Mouse (Mus musculus) CH12.LX (cell line): ENCODE measurements around the gene Cib2. TPM values are rescaled to one million over a fixed set of nuclear protein-coding genes. Genes with fewer than 3 reads are reported as not detected.

ENCODE experiments used
- DNase-seq: peaks from one replicate; pipeline ENCODE4 v3.0.0-alpha.2; 2013; ENCODE audit errors: extremely low read depth
- H3K27ac ChIP-seq: 2 replicates; pipeline ENCODE4 v1.5.1; 2012; ENCODE audit warnings: low read depth, mild to moderate bottlenecking, control low read depth, moderate library complexity; ENCODE audit not compliant: insufficient read depth
- H3K27me3 ChIP-seq: replicated peaks from 2 replicates; pipeline ENCODE3; 2012; ENCODE audit warnings: inconsistent platforms
- H3K36me3 ChIP-seq, 2 experiments: replicated peaks in 1 of 2; 2 replicates each; pipeline versions ENCODE3 to v1.6.1; 2012; ENCODE audit warnings: inconsistent platforms in 1 of 2, low read length in 1 of 2, mild to moderate bottlenecking in 1 of 2, mixed read lengths in 1 of 2, moderate library complexity in 1 of 2; ENCODE audit not compliant: control insufficient read depth in 1 of 2, insufficient read depth in 1 of 2
- H3K4me1 ChIP-seq, 2 experiments: 2 replicates each; pipeline ENCODE4 v1.6.1; 2012; ENCODE audit warnings: inconsistent platforms in 1 of 2, moderate library complexity in 1 of 2; ENCODE audit not compliant: insufficient read depth in 2 of 2, control insufficient read depth in 1 of 2
- H3K4me2 ChIP-seq: 2 replicates; pipeline ENCODE4 v1.6.1; 2012; ENCODE audit warnings: low read depth, mild to moderate bottlenecking, control low read depth; ENCODE audit not compliant: poor library complexity, insufficient read depth, severe bottlenecking
- H3K4me3 ChIP-seq, 3 experiments: fragments of 150-350 bp in 1 of 3; sonication (generic) in 1 of 3; replicated peaks in 1 of 3; 2 replicates each; pipeline versions ENCODE3 to v1.5.1; 2011 to 2012; ENCODE audit warnings: low read depth in 2 of 3, low read length in 2 of 3, mild to moderate bottlenecking in 2 of 3, moderate library complexity in 2 of 3, control low read depth in 1 of 3, improper control_type of control experiment in 1 of 3, inconsistent platforms in 1 of 3, mixed read lengths in 1 of 3; ENCODE audit not compliant: poor library complexity in 1 of 3
- H3K79me2 ChIP-seq: replicated peaks from 2 replicates; pipeline ENCODE4 v1.6.1; 2012; ENCODE audit warnings: mild to moderate bottlenecking, moderate library complexity; ENCODE audit not compliant: control insufficient read depth, poor library complexity, insufficient read depth, severe bottlenecking; ENCODE audit errors: extremely low read depth
- H3K9ac ChIP-seq: 2 replicates; pipeline ENCODE4 v1.6.1; 2012; ENCODE audit warnings: low read depth, mild to moderate bottlenecking, control low read depth, moderate library complexity; ENCODE audit not compliant: insufficient read depth
- H3K9me3 ChIP-seq: replicated peaks from 2 replicates; pipeline ENCODE3; 2012; ENCODE audit warnings: low read length, inconsistent platforms, mixed read lengths
- CHD1 ChIP-seq: IDR thresholded peaks from 2 replicates; pipeline ENCODE4 v1.6.1; 2012; ENCODE audit warnings: low read depth, low read length, improper control_type of control experiment, inconsistent platforms
- CTCF ChIP-seq, 2 experiments: IDR thresholded peaks in 1 of 2; conservative IDR thresholded peaks in 1 of 2; 2 replicates each; pipeline ENCODE4 v1.5.1; 2011 to 2012; ENCODE audit warnings: low read depth in 2 of 2, low read length in 2 of 2, improper control_type of control experiment in 1 of 2, inconsistent platforms in 1 of 2, mild to moderate bottlenecking in 1 of 2, moderate library complexity in 1 of 2
- ELF1 ChIP-seq: IDR thresholded peaks from 2 replicates; pipeline ENCODE4 v1.6.1; 2014; ENCODE audit warnings: low read depth, mild to moderate bottlenecking, inconsistent platforms, low read length, improper control_type of control experiment
- ETS1 ChIP-seq: conservative IDR thresholded peaks from 2 replicates; pipeline ENCODE4 v1.6.1; 2012; ENCODE audit warnings: low read depth, mild to moderate bottlenecking, inconsistent platforms, low read length, improper control_type of control experiment, moderate library complexity
- GABPA ChIP-seq: IDR thresholded peaks from 2 replicates; pipeline ENCODE4 v1.6.1; 2012; ENCODE audit warnings: low read depth, low read length, improper control_type of control experiment, inconsistent platforms; ENCODE audit not compliant: insufficient replicate concordance
- HCFC1 ChIP-seq: IDR thresholded peaks from 2 replicates; pipeline ENCODE4 v1.6.1; 2012; ENCODE audit warnings: low read depth, mild to moderate bottlenecking, inconsistent platforms, low read length, improper control_type of control experiment
- JUND ChIP-seq: conservative IDR thresholded peaks from 2 replicates; pipeline ENCODE4 v1.6.1; 2011; ENCODE audit warnings: low read depth, low read length, improper control_type of control experiment
- KAT2A ChIP-seq: IDR thresholded peaks from 2 replicates; pipeline ENCODE4 v1.6.1; 2012; ENCODE audit warnings: low read length, improper control_type of control experiment, inconsistent platforms; ENCODE audit not compliant: insufficient replicate concordance
- MAZ ChIP-seq: IDR thresholded peaks from 2 replicates; pipeline ENCODE4 v1.6.1; 2012; ENCODE audit warnings: low read depth, mild to moderate bottlenecking, inconsistent platforms, low read length, improper control_type of control experiment, moderate library complexity
- MXI1 ChIP-seq: IDR thresholded peaks from 2 replicates; pipeline ENCODE4 v1.6.1; 2011; ENCODE audit warnings: mild to moderate bottlenecking, low read depth, low read length, improper control_type of control experiment
- MYC ChIP-seq: IDR thresholded peaks from 2 replicates; pipeline ENCODE4 v1.6.1; 2011; ENCODE audit warnings: low read depth, mild to moderate bottlenecking, improper control_type of control experiment, low read length
- PAX5 ChIP-seq: IDR thresholded peaks from 2 replicates; pipeline ENCODE4 v1.6.1; 2012; ENCODE audit warnings: low read length, inconsistent platforms, mixed read lengths
- POLR2A ChIP-seq: IDR thresholded peaks from 2 replicates; pipeline ENCODE4 v1.6.1; 2011; ENCODE audit warnings: low read depth, mild to moderate bottlenecking, improper control_type of control experiment, low read length
- RAD21 ChIP-seq: IDR thresholded peaks from 2 replicates; pipeline ENCODE4 v1.6.1; 2011; ENCODE audit warnings: low read depth, mild to moderate bottlenecking, low read length, improper control_type of control experiment, moderate library complexity
- SMC3 ChIP-seq: IDR thresholded peaks from 2 replicates; pipeline ENCODE4 v1.6.1; 2011; ENCODE audit warnings: low read depth, low read length, improper control_type of control experiment
- USF1 ChIP-seq: IDR thresholded peaks from 2 replicates; pipeline ENCODE4 v1.6.1; 2014; ENCODE audit warnings: low read depth, mild to moderate bottlenecking, inconsistent platforms, low read length, improper control_type of control experiment
- ZC3H11A ChIP-seq: IDR thresholded peaks from 2 replicates; pipeline ENCODE4 v1.6.1; 2012; ENCODE audit warnings: low read depth, mild to moderate bottlenecking, inconsistent platforms, low read length, improper control_type of control experiment
- ZNF384 ChIP-seq: IDR thresholded peaks from 2 replicates; pipeline ENCODE4 v1.6.1; 2012; ENCODE audit warnings: low read depth, low read length, improper control_type of control experiment, inconsistent platforms
- dilution Hi-C: fragments of 300-500 bp; cut with MboI; formaldehyde crosslinking; loops from 2 replicates; pipeline ENCODE4 v1.14.3; 2020; ENCODE audit warnings: low sequenced_read_pairs; ENCODE audit not compliant: extremely low pct_unique_long_range_greater_than_20kb, extremely low pct_ligation_motif_present
- in situ Hi-C: fragments of 300-500 bp; cut with MboI; formaldehyde crosslinking; loops from 3 replicates; pipeline ENCODE4 v1.14.3; 2019; ENCODE audit warnings: low sequenced_read_pairs, low pct_ligation_motif_present, low pct_unique_long_range_greater_than_20kb, mixed read lengths
- polyA plus RNA-seq: library from polyadenylated mRNA; unstranded; fragments of >175 nt; gene quantifications from 2 replicates; pipeline ENCODE4 v1.2.1, GENCODE M21; 2012; ENCODE audit warnings: low read depth; ENCODE audit not compliant: insufficient read length
- total RNA-seq, 2 experiments: library from RNA; depleted of rRNA; stranded (reverse); fragments of 300-350 nt in 1 of 2; fragments of >200 nt in 1 of 2; gene quantifications; 2 replicates each; pipeline ENCODE4 v1.2.3; 2012 to 2014

Gene Cib2
- total and polyA plus RNA-seq, 3 experiments, result 2.1 to 3.5 (median 3.4) TPM

GRCm38 (mm10) chr9:54533975-54534374, 26.0 kb downstream of the Cib2 start:
- dilution Hi-C loops, result no loop called here
- Histone ChIP-seq H3K27me3 (no peaks in the 10 kb centered on the region), H3K4me2 (no peak overlapping the region), H3K79me2 (no peaks in the 10 kb centered on the region), H3K27ac (no peak overlapping the region), H3K9me3 (no peaks in the 10 kb centered on the region), H3K36me3 (no peaks in the 10 kb centered on the region), H3K4me3 (no peak overlapping the region), H3K4me1 (peaks cover 16 to 97% of the 10 kb centered on the region in 2 experiments), H3K9ac (no peak overlapping the region)
- DNase-seq, result no peak
- in situ Hi-C loops, result no loop called here
- TF ChIP-seq USF1, result no peak
- no peak for TF ChIP-seq ETS1
- TF ChIP-seq POLR2A, result no peak
- TF ChIP-seq MAZ, result no peak
- no peak for TF ChIP-seq SMC3
- TF ChIP-seq CHD1, result no peak
- no peak for TF ChIP-seq PAX5
- no peak for TF ChIP-seq MXI1
- TF ChIP-seq KAT2A, result no peak
- no peak for TF ChIP-seq ZC3H11A
- TF ChIP-seq HCFC1, result no peak
- TF ChIP-seq CTCF (conservative IDR thresholded peaks at IDR 0.05 in 1 of 2, IDR thresholded peaks at IDR 0.05 in 1 of 2; ENCODE audit: low read depth in 2 of 2, low read length in 2 of 2), result no peak
- TF ChIP-seq ELF1, result no peak

DNA sequence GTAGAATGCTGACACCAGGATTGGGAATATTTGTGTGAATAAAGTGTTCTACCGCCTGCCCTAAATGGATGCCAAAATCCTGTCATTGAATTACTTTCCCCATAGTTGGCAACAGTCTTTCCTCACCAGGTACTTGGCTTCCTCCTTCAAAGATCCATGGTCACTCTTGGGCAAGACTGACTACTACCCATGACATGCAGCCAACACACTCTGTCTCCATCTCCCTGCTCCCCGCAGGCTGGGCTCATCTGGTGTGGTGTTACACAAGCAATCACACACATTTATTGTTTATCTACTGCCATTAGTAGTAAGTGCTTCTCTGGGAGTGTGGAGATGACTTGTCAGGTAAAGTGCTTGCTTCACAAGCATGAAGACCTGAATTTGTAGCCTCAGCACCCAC, 27.1 kb downstream of the Cib2 start:
- Histone ChIP-seq H3K4me1 (peaks cover 13 to 93% of the 10 kb centered on the region in 2 experiments), H3K4me2 (no peak overlapping the region), H3K27me3 (no peaks in the 10 kb centered on the region), H3K4me3 (no peak overlapping the region), H3K27ac (no peak overlapping the region), H3K9me3 (no peaks in the 10 kb centered on the region), H3K9ac (no peak overlapping the region), H3K36me3 (no peaks in the 10 kb centered on the region), H3K79me2 (no peaks in the 10 kb centered on the region)
- TF ChIP-seq RAD21 (no peak), SMC3 (no peak), MXI1 (no peak), GABPA (no peak), ZNF384 (no peak), JUND (no peak), MYC (no peak)
- DNase-seq, result no peak
- dilution Hi-C loops, result no loop called here
- in situ Hi-C loops, result no loop called here
